Mouse (Mus musculus): ENCODE data around the gene Socs1. TPM values are rescaled to one million over a fixed set of nuclear protein-coding genes. Genes with fewer than 3 reads are reported as not detected.

Socs1 gene
- polyA plus RNA-seq (2015; fragmentation: Nextera tagmentation; extraction: Ambion mirVana) = 7.3 and 8.4 TPM in 2 replicates

DNA sequence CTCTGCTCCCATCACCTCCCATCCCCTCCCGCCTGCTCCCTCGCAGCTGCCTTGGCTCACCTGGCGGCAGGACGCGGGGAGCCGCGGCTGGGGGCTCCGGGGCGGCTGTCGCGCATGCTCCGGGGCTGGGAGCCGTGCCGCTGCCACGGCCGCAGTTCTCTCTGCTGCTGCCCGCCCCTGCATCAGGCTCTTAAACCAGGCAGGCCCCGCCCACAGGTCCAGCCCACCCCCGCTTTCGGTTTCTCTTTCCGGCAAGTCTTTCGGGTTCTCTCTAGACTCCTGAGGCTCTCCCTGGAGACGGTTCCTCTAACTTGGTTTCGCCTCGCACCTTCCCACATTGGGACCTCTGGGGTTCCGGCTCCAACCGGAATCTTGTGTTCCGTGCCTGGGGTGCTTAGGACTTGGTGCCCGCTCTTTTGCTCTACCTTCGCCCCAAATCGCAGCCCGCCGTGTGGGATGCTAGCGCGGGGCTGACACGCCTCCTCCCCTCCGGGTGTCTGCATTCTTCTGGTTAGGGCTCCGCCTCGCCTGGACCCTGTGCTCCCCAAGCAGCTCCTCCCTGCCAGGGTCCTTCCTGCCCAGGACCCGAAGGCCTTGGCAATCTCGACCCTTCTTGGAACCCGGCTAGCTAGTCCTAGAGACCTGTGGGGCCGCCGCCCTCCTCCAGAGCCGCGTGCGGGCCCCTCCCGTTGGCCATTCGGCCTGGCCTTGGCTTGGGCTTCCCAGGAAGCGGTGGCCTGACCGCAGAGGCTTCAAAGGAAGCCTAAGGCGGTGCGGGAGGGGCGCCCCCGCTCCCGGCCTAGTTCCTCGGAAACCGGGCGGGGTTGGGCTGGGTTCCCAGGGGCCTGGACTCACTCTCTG, at the start of gene Socs1:
Gene Socs1, minus strand, starts transcription at position 166 of the 861 bp plus-strand sequence.
- ATAC-seq (ENCODE audit: low FRiP score, low TSS enrichment) (peak; percentile 81), DNase-seq (ENCODE audit: low spot score) (peak; percentile 93)
- H3K27me3 ChIP-seq (ENCODE audit: control insufficient read depth, insufficient read depth, low read length) = no peaks in the 10 kb centered on the region
- no peaks in the 10 kb centered on the region for H3K9me3 ChIP-seq (ENCODE audit: control insufficient read depth, low read length)
- no peaks in the 10 kb centered on the region for H3K36me3 ChIP-seq (ENCODE audit: control insufficient read depth, insufficient read depth, low read length)
- H3K4me3 ChIP-seq (ENCODE audit: low read depth, low read length) = peak within 1 kb of the TSS; percentile 73
- no peak for TF ChIP-seq EP300 (optimal IDR thresholded peaks at IDR 0.05)
- no peak for TF ChIP-seq CTCF (IDR thresholded peaks at IDR 0.05; ENCODE audit: low read depth)
- H3K4me1 ChIP-seq (replicated peaks; ENCODE audit: control insufficient read depth, insufficient read depth) = peaks cover 15% of the 10 kb centered on the region
- peak within 1 kb of the TSS; percentile 96 for H3K4me2 ChIP-seq (replicated peaks; ENCODE audit: low read depth)
- H3K27ac ChIP-seq (replicated peaks) = peak within 1 kb of the TSS; percentile 99
- peak within 1 kb of the TSS; percentile 83 for H3K9ac ChIP-seq (ENCODE audit: low read length)
- under 1% methylated on average over 54 of the region's 59 CpGs for WGBS

DNA sequence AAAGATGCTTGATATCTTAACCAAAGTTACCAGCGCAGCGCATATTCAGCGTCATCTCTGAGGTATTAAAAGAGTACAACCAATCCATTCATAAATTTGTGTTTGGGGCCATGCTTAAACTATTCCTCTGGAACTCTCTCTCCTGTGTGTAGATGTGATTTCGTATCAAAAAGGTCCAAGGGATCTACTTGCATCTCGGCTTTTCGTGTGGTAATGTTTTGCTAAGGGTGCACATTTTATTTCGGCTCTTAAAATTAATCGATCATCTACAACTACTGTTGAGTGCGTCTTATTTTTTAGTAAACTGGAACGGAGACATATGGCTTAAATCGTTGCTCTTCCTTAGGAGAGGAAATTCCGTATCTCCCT, 49.2 kb upstream of the Socs1 start:
- Histone ChIP-seq H3K4me1 (replicated peaks; ENCODE audit: control insufficient read depth, insufficient read depth) (peaks cover 6% of the 10 kb centered on the region; the same call in 1 of the 2 replicates), H3K36me3 (ENCODE audit: control insufficient read depth, insufficient read depth, low read length) (no peaks in the 10 kb centered on the region), H3K9ac (ENCODE audit: low read length) (no peak overlapping the region), H3K4me3 (ENCODE audit: low read depth, low read length) (peak overlapping the region; percentile 69), H3K27me3 (ENCODE audit: control insufficient read depth, insufficient read depth, low read length) (no peaks in the 10 kb centered on the region), H3K9me3 (ENCODE audit: control insufficient read depth, low read length) (no peaks in the 10 kb centered on the region), H3K27ac (replicated peaks) (no peak overlapping the region; the same call in 1 of the 2 replicates), H3K4me2 (replicated peaks; ENCODE audit: low read depth) (peak overlapping the region; percentile 96)
- WGBS = 2% methylated on average over 12 of the region's 12 CpGs
- no peak for DNase-seq (ENCODE audit: low spot score)
- no peak for ATAC-seq (ENCODE audit: low FRiP score, low TSS enrichment)
- TF ChIP-seq EP300 (optimal IDR thresholded peaks at IDR 0.05) (no peak), CTCF (IDR thresholded peaks at IDR 0.05; ENCODE audit: low read depth) (no peak)

DNA sequence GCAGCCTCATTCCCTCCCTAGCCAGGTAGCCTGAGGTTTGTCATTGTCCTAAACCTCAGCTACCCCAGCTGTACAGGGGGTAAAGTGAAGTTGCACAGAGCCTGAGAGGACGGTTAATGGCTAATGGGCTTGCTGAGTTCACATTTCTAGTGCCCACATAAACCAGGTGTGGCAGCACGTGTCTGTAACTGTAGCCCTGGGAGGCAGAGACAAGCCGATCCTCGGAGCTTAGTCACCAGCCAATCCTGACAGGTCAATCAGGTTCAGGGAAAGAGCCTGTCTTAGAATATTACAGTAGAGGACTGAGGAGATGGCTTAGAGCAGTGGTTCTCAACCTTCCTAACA, 43.1 kb upstream of the Socs1 start:
- H3K27me3 ChIP-seq (ENCODE audit: control insufficient read depth, insufficient read depth, low read length) = no peaks in the 10 kb centered on the region
- DNase-seq (ENCODE audit: low spot score) (no peak), ATAC-seq (ENCODE audit: low FRiP score, low TSS enrichment) (no peak)
- TF ChIP-seq EP300 (optimal IDR thresholded peaks at IDR 0.05) = no peak
- no peak for TF ChIP-seq CTCF (IDR thresholded peaks at IDR 0.05; ENCODE audit: low read depth)
- H3K9ac ChIP-seq (ENCODE audit: low read length) = no peak overlapping the region
- no peaks in the 10 kb centered on the region for H3K9me3 ChIP-seq (ENCODE audit: control insufficient read depth, low read length)
- no peak overlapping the region for H3K4me3 ChIP-seq (ENCODE audit: low read depth, low read length)
- no peak overlapping the region for H3K27ac ChIP-seq (replicated peaks)
- H3K4me1 ChIP-seq (replicated peaks; ENCODE audit: control insufficient read depth, insufficient read depth) = no peaks in the 10 kb centered on the region
- no peak overlapping the region for H3K4me2 ChIP-seq (replicated peaks; ENCODE audit: low read depth)
- WGBS = 69% methylated on average over 4 of the region's 4 CpGs
- no peaks in the 10 kb centered on the region for H3K36me3 ChIP-seq (ENCODE audit: control insufficient read depth, insufficient read depth, low read length)

DNA sequence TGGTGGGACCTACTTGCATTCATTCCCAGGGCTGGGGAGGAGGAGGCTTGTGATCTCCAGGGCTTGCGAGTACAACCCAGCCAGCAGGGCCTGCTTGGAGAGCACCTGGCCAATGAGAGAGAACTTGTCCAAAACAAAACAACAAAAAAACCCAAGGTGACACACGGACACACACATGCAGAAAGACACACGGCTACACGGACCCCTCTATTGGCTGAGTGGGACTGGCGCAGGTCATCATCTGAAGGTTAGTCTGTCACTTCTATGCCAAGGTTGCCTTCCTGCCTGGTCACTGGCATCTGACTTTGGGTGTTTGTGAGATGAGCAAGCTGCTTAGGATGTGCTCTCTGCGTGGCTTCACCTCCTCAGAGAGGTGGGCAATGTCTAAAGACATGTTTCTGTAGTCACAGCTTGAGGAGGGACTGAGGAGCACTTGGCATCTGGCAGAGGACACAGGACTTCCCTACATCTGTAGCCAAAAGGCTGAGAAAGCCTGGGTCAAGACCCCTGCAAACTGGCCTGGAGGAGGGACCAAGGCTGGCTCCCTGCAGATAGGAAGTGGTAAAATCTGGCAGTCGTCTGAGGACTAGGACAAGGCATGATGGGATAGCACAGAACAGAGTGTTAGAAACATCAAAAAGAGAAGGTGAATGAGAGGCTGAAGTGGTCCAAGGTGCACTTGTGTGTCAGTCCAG, 42.6 kb upstream of the Socs1 start:
- TF ChIP-seq EP300 (optimal IDR thresholded peaks at IDR 0.05) (no peak), CTCF (IDR thresholded peaks at IDR 0.05; ENCODE audit: low read depth) (no peak)
- no peak overlapping the region for H3K27ac ChIP-seq (replicated peaks)
- H3K36me3 ChIP-seq (ENCODE audit: control insufficient read depth, insufficient read depth, low read length) = no peaks in the 10 kb centered on the region
- H3K4me1 ChIP-seq (replicated peaks; ENCODE audit: control insufficient read depth, insufficient read depth) = no peaks in the 10 kb centered on the region
- ATAC-seq (ENCODE audit: low FRiP score, low TSS enrichment) (no peak), DNase-seq (ENCODE audit: low spot score) (no peak)
- no peak overlapping the region for H3K4me2 ChIP-seq (replicated peaks; ENCODE audit: low read depth)
- WGBS = 82% methylated on average over 7 of the region's 7 CpGs
- no peak overlapping the region for H3K4me3 ChIP-seq (ENCODE audit: low read depth, low read length)
- H3K9ac ChIP-seq (ENCODE audit: low read length) = no peak overlapping the region
- H3K9me3 ChIP-seq (ENCODE audit: control insufficient read depth, low read length) = no peaks in the 10 kb centered on the region
- H3K27me3 ChIP-seq (ENCODE audit: control insufficient read depth, insufficient read depth, low read length) = no peaks in the 10 kb centered on the region

DNA sequence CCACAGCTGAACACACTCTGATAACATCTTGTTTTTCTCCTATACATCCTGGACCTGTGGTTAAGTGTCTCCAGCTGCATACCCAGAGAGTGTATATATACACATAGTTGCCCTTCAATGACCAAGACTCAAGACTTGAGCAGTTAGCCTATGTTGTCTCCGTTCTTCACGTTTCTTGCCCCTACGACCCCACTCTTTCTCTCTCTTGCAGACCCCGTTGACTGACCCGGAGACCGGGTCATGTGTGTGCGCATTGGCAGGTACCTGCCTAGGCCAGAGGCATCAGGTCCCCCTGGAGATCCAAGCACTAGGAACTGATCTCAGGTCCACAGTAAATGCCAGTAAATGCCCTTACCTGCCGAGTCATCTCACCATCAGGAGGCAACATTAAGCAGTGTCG, 41.9 kb upstream of the Socs1 start:
- WGBS = 91% methylated on average over 9 of the region's 9 CpGs

DNA sequence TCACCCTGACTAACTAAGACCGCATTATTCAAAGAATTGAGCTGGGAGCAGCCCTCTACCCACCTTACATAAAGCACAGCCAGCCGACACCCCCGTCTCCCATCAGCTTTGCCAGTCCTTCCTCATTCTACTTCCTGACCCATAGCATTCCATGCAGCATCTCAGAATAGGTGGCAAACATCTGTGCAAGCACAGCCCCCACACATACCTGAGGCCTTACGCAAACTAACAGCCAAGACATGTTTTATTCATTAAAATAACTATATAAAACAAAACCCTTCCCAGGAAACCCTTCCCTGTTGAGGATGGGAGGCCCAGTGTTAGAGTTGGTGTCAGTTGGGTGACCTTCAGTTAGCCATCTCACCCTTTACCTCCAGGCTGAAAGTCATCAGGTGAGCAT, 40.5 kb upstream of the Socs1 start:
- no peak for DNase-seq (ENCODE audit: low spot score)
- Histone ChIP-seq H3K4me2 (replicated peaks; ENCODE audit: low read depth) (no peak overlapping the region), H3K9ac (ENCODE audit: low read length) (no peak overlapping the region), H3K9me3 (ENCODE audit: control insufficient read depth, low read length) (no peaks in the 10 kb centered on the region), H3K27me3 (ENCODE audit: control insufficient read depth, insufficient read depth, low read length) (no peaks in the 10 kb centered on the region), H3K36me3 (ENCODE audit: control insufficient read depth, insufficient read depth, low read length) (no peaks in the 10 kb centered on the region), H3K4me1 (replicated peaks; ENCODE audit: control insufficient read depth, insufficient read depth) (no peaks in the 10 kb centered on the region), H3K27ac (replicated peaks) (no peak overlapping the region), H3K4me3 (ENCODE audit: low read depth, low read length) (no peak overlapping the region)
- no peak for ATAC-seq (ENCODE audit: low FRiP score, low TSS enrichment)
- whole genome bisulfite sequencing = 72% methylated on average over 4 of the region's 4 CpGs
- TF ChIP-seq CTCF (IDR thresholded peaks at IDR 0.05; ENCODE audit: low read depth) = no peak
- TF ChIP-seq EP300 (optimal IDR thresholded peaks at IDR 0.05) = no peak

More for the DNA sequence above, 41.9 kb upstream of the Socs1 start:
- no peaks in the 10 kb centered on the region for H3K36me3 ChIP-seq (ENCODE audit: control insufficient read depth, insufficient read depth, low read length)
- H3K9me3 ChIP-seq (ENCODE audit: control insufficient read depth, low read length) = no peaks in the 10 kb centered on the region
- H3K27me3 ChIP-seq (ENCODE audit: control insufficient read depth, insufficient read depth, low read length) = no peaks in the 10 kb centered on the region
- H3K4me2 ChIP-seq (replicated peaks; ENCODE audit: low read depth) = no peak overlapping the region
- DNase-seq (ENCODE audit: low spot score) (no peak), ATAC-seq (ENCODE audit: low FRiP score, low TSS enrichment) (no peak)
- H3K4me1 ChIP-seq (replicated peaks; ENCODE audit: control insufficient read depth, insufficient read depth) = no peaks in the 10 kb centered on the region
- TF ChIP-seq EP300 (optimal IDR thresholded peaks at IDR 0.05) = no peak
- no peak for TF ChIP-seq CTCF (IDR thresholded peaks at IDR 0.05; ENCODE audit: low read depth)
- H3K9ac ChIP-seq (ENCODE audit: low read length) = no peak overlapping the region
- H3K27ac ChIP-seq (replicated peaks) = no peak overlapping the region
- H3K4me3 ChIP-seq (ENCODE audit: low read depth, low read length) = no peak overlapping the region
